Mouse (Mus musculus) CH12.LX (cell line): ENCODE results near the gene Slc12a5.

Experiments used
- BHLHE40 ChIP-seq: IDR thresholded peaks from 2 replicates; pipeline ENCODE4 v1.6.1; 2011; ENCODE audit warnings: mild to moderate bottlenecking, low read depth, low read length, improper control_type of control experiment
- CHD2 ChIP-seq: IDR thresholded peaks from 2 replicates; pipeline ENCODE4 v1.6.1; 2011; ENCODE audit warnings: low read length, improper control_type of control experiment
- CTCF ChIP-seq, 2 experiments: IDR thresholded peaks in 1 of 2; conservative IDR thresholded peaks in 1 of 2; 2 replicates each; pipeline ENCODE4 v1.5.1; 2011 to 2012; ENCODE audit warnings: low read depth in 2 of 2, low read length in 2 of 2, improper control_type of control experiment in 1 of 2, inconsistent platforms in 1 of 2, mild to moderate bottlenecking in 1 of 2, moderate library complexity in 1 of 2
- E2F4 ChIP-seq: IDR thresholded peaks from 2 replicates; pipeline ENCODE4 v1.6.1; 2011; ENCODE audit warnings: low read depth, low read length, improper control_type of control experiment; ENCODE audit not compliant: insufficient replicate concordance
- ETS1 ChIP-seq: conservative IDR thresholded peaks from 2 replicates; pipeline ENCODE4 v1.6.1; 2012; ENCODE audit warnings: low read depth, mild to moderate bottlenecking, inconsistent platforms, low read length, improper control_type of control experiment, moderate library complexity
- GABPA ChIP-seq: IDR thresholded peaks from 2 replicates; pipeline ENCODE4 v1.6.1; 2012; ENCODE audit warnings: low read depth, low read length, improper control_type of control experiment, inconsistent platforms; ENCODE audit not compliant: insufficient replicate concordance
- MAX ChIP-seq: IDR thresholded peaks from 2 replicates; pipeline ENCODE4 v1.6.1; 2011; ENCODE audit warnings: low read length, improper control_type of control experiment
- POLR2A ChIP-seq: IDR thresholded peaks from 2 replicates; pipeline ENCODE4 v1.6.1; 2011; ENCODE audit warnings: low read depth, mild to moderate bottlenecking, improper control_type of control experiment, low read length
- RCOR1 ChIP-seq: conservative IDR thresholded peaks from 2 replicates; pipeline ENCODE4 v1.6.1; 2012; ENCODE audit warnings: low read depth, mild to moderate bottlenecking, inconsistent platforms, low read length, improper control_type of control experiment
- SMC3 ChIP-seq: IDR thresholded peaks from 2 replicates; pipeline ENCODE4 v1.6.1; 2011; ENCODE audit warnings: low read depth, low read length, improper control_type of control experiment
- UBTF ChIP-seq: IDR thresholded peaks from 2 replicates; pipeline ENCODE4 v1.6.1; 2012; ENCODE audit warnings: low read depth, mild to moderate bottlenecking, inconsistent platforms, low read length, improper control_type of control experiment, moderate library complexity
- ZC3H11A ChIP-seq: IDR thresholded peaks from 2 replicates; pipeline ENCODE4 v1.6.1; 2012; ENCODE audit warnings: low read depth, mild to moderate bottlenecking, inconsistent platforms, low read length, improper control_type of control experiment

- TF ChIP-seq ZC3H11A (no peak), CTCF (conservative IDR thresholded peaks at IDR 0.05 in 1 of 2, IDR thresholded peaks at IDR 0.05 in 1 of 2; ENCODE audit: low read depth in 2 of 2, low read length in 2 of 2) (no peak), GABPA (no peak), POLR2A (no peak), E2F4 (no peak), CHD2 (no peak), SMC3 (no peak), BHLHE40 (no peak), ETS1 (no peak), UBTF (no peak), RCOR1 (no peak), MAX (no peak)
Observed at GRCm38 (mm10) chr2:165042126-165042525, 81.5 kb downstream of the Slc12a5 start.
